Mouse (Mus musculus) G1E (cell line): ENCODE measurements around the gene Ate1.

Experiments
- CTCF ChIP-seq: IDR thresholded peaks from 2 replicates; pipeline ENCODE4 v1.5.1; 2012; ENCODE audit warnings: low read depth, low read length, inconsistent platforms, mixed read lengths
- GATA1 ChIP-seq: IDR thresholded peaks from 2 replicates; pipeline ENCODE4 v1.6.1; 2012; ENCODE audit warnings: borderline replicate concordance, low read length, inconsistent platforms, mixed read lengths
- TAL1 ChIP-seq: conservative IDR thresholded peaks from 2 replicates; pipeline ENCODE4 v1.6.1; 2012; ENCODE audit warnings: low read depth, low read length, inconsistent platforms, mixed read lengths

DNA sequence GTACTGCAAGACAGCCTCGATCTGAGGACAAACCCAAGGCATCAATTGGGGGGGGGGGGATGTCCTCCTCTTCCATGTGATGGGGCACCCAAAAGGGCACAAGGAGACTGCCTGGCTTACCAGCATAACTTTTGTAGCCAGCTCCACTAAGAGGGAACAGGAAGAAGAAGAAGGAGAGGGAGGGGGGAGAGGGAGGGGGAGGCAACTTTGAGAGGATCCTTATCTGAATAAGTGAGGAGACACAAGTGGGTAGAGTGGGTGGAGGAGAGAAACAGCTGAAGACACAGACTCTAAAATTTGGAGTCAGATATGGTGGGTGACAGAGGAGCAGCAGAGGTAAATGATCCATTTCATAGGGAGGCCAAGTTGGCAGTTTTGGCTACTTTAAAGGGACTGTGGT is 40.8 kb upstream of the Ate1 start:
- TF ChIP-seq TAL1 (no peak), CTCF (no peak), GATA1 (no peak)
